Mouse (Mus musculus) liver, adult 2 months (tissue): ENCODE results near the gene Trim44.

Experiments used
- CTCF ChIP-seq: fragments of 200-500 bp; IDR thresholded peaks from 2 replicates; pipeline ENCODE4 v1.5.1; 2011; ENCODE audit warnings: low read depth, low read length, control low read depth
- POLR2A ChIP-seq: fragments of 200-500 bp; IDR thresholded peaks from 2 replicates; pipeline ENCODE4 v1.6.1; 2011; ENCODE audit warnings: low read length, control low read depth; ENCODE audit not compliant: insufficient read depth; ENCODE audit errors: extremely low read depth

DNA sequence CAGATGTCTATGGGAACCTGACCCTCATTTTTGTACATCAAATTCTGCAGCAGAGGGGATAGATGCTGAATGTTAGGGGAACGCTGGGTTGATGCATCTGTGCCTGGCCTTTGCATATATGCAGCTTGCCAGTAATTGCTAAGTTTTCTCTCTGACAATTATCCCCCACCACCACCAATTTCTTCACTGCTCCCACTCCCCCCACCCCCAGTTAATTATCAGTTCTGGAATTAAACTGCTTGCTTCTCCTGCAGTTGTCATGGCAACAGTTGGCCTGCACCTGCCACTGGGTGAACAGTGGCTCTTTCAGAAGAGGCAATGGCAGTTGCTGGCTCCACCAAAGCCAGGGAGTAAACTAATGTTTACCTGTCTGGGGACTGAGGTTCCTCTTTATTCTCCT, 70.8 kb downstream of the Trim44 start:
- TF ChIP-seq POLR2A, result no peak
- no peak for TF ChIP-seq CTCF
